Mouse (Mus musculus) small intestine, adult 2 months (tissue): ENCODE data around the gene Txk. TPM values are rescaled to one million over a fixed set of nuclear protein-coding genes. Genes with fewer than 3 reads are reported as not detected.

Experiments
- H3K27ac ChIP-seq: fragments of 200-500 bp; 2 replicates; pipeline ENCODE4 v1.5.1; 2012; ENCODE audit warnings: low read depth, low read length, control low read depth, inconsistent platforms; ENCODE audit not compliant: insufficient read depth
- H3K27me3 ChIP-seq: fragments of 200-500 bp; 2 replicates; pipeline ENCODE4 v1.6.1; 2012; ENCODE audit warnings: mild to moderate bottlenecking, moderate library complexity, low read length, inconsistent platforms; ENCODE audit not compliant: control insufficient read depth, insufficient read depth
- H3K36me3 ChIP-seq: fragments of 200-500 bp; 2 replicates; pipeline ENCODE4 v1.6.1; 2012; ENCODE audit warnings: mild to moderate bottlenecking, low read length, control low read depth, inconsistent platforms; ENCODE audit not compliant: control insufficient read depth, insufficient read depth
- H3K4me1 ChIP-seq: fragments of 200-500 bp; 2 replicates; pipeline ENCODE4 v1.6.1; 2012; ENCODE audit warnings: low read length, inconsistent platforms, mixed read lengths; ENCODE audit not compliant: control insufficient read depth, insufficient read depth, insufficient read length
- H3K4me3 ChIP-seq: fragments of 200-500 bp; 2 replicates; pipeline ENCODE4 v1.5.1; 2012; ENCODE audit warnings: low read depth, mild to moderate bottlenecking, control low read depth, inconsistent platforms, low read length, moderate library complexity
- CTCF ChIP-seq: fragments of 200-500 bp; IDR thresholded peaks from 2 replicates; pipeline ENCODE4 v1.5.1; 2012; ENCODE audit warnings: low read depth, mild to moderate bottlenecking, control low read depth, inconsistent platforms, low read length, moderate library complexity, mixed read lengths; ENCODE audit not compliant: insufficient replicate concordance, insufficient read length; ENCODE audit errors: extremely low read depth
- POLR2A ChIP-seq: fragments of 200-500 bp; IDR thresholded peaks from 2 replicates; pipeline ENCODE4 v1.6.1; 2012; ENCODE audit warnings: low read depth, mild to moderate bottlenecking, control low read depth, inconsistent platforms, low read length, moderate library complexity
- WGBS: fragments of 180-500 bp; shearing (Covaris S2); methylation state at CpG from one replicate; pipeline ENCODE4 v1.1.7; 2018; 5-methylcytosine and 5-hydroxymethylcytosine counted together
- polyA plus RNA-seq: library from polyadenylated mRNA; depleted of rRNA; stranded (reverse); fragments of >200 nt; gene quantifications from 2 replicates; pipeline ENCODE4 v1.2.3, GENCODE M21; 2012

The Txk gene
- polyA plus RNA-seq, 1 experiment: 0.34 TPM

DNA sequence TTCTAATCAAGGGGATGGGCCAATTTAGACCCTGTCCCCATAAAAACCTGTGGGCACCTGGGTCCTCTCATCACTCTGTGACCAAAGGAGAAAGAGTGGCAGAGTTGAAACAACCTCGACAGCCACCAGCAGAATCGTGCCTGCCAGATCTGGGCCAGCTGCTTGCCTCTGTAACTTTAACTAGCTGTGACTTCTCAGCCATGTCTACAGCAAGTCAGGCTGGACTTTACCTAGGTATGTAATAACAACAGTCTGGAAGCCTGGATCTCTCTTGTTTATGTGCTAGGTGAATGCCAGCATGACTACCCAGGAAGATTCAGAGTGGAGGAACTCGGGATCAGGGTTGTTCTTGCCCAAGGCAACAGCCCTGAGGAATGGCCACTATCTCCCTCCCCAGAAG, 32.1 kb upstream of the Txk start:
- peaks cover 14% of the 10 kb centered on the region for H3K36me3 ChIP-seq
- no peak overlapping the region for H3K27ac ChIP-seq
- H3K4me1 ChIP-seq: no peaks in the 10 kb centered on the region
- H3K4me3 ChIP-seq: no peak overlapping the region
- WGBS: 88% methylated on average over 3 of the region's 3 CpGs
- no peak for TF ChIP-seq POLR2A
- TF ChIP-seq CTCF: no peak
- H3K27me3 ChIP-seq: no peaks in the 10 kb centered on the region; the same call in 1 of the 2 replicates

DNA sequence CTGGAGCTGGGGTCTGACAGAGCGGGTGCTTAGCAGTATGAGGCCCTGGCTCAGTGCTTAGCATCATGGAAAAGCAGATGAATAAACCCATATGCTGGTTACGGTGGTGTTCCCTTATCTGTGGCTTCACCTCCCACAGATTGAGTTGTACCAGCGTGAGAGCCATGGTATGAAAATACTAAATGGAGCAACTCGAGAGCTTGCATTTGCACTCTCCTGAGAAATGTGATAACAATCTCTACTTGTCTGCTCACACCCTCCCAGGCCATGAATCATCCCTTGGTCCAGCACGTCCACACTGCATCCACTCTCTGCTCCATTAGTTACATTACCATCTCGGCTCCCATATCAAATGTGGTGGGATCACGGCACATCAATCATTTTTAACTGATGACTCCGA, 31.4 kb upstream of the Txk start:
- Histone ChIP-seq H3K27me3 (no peaks in the 10 kb centered on the region; the same call in 1 of the 2 replicates), H3K36me3 (peaks cover 16% of the 10 kb centered on the region), H3K4me1 (no peaks in the 10 kb centered on the region), H3K27ac (no peak overlapping the region), H3K4me3 (no peak overlapping the region)
- TF ChIP-seq CTCF: no peak
- no peak for TF ChIP-seq POLR2A
- WGBS: 87% methylated on average over 8 of the region's 8 CpGs

DNA sequence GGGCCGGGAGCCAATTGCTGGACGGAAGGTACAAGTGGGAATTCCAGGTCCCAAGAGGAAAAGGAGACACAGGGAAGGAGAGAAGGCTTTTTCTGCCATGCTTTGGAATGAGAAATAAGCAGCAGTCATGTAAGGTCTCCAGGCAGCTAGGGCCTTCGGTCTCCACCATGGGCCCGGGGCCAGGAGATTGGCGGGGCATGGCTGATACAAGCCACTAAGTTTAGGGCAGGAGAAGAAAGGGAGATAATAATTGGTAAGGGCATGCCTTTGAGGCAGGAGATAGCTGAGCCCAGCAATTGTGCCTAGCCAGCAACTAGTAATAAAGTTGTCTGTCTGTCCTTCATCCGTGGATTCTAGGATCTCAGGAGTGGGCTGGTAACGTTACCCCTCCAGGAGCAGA, 30.5 kb upstream of the Txk start:
- Histone ChIP-seq H3K27ac (no peak overlapping the region), H3K4me1 (no peaks in the 10 kb centered on the region), H3K27me3 (no peaks in the 10 kb centered on the region; the same call in 1 of the 2 replicates), H3K36me3 (peaks cover 15% of the 10 kb centered on the region), H3K4me3 (no peak overlapping the region)
- TF ChIP-seq CTCF (no peak), POLR2A (no peak)
- 84% methylated on average over 7 of the region's 7 CpGs for WGBS

DNA sequence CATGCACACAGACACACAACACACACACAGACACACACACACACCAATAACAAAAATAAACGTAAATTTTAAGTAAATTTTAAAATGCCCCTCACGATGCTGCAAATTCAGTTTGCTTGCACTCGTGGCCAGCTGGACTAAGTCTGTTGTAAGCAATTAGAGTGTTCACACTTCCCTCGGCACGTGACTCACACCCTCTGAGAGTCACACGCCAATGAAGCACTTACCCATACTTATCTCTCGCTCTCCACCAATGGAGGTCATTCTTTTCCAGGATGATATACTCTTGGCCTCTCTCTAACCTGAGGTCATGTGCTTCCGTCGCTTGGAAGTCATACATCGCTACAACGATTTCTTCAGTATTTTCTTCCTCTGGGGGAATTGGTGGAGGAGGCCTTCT, 29.2 kb upstream of the Txk start:
- Histone ChIP-seq H3K27ac (no peak overlapping the region), H3K36me3 (peaks cover 12% of the 10 kb centered on the region), H3K4me1 (no peaks in the 10 kb centered on the region), H3K27me3 (no peaks in the 10 kb centered on the region; the same call in 1 of the 2 replicates), H3K4me3 (no peak overlapping the region)
- TF ChIP-seq CTCF: no peak
- 87% methylated on average over 11 of the region's 11 CpGs for WGBS

DNA sequence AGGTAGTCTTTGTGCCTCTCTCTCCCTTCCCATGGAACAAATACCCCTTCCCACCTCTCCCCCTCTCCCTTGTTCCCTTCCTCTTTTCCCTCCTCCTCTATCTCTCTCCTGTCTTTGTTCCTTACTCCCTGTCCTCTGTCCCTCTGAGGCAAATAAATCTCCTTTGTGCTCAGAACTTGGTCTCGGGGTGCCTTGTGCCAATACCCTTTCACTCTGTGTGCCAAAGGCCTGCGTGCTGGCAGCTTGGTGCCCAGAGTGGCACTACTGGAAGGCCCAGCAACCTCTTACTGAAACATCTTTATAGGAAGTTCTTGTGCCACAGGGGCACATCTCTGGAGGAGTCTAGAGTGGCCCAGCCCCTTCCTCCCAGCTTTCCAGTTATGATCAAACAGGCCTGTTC, 24.0 kb upstream of the Txk start:
- 96% methylated on average over 2 of the region's 2 CpGs for WGBS
- Histone ChIP-seq H3K27me3 (no peaks in the 10 kb centered on the region), H3K36me3 (peaks cover 8% of the 10 kb centered on the region), H3K4me3 (no peak overlapping the region), H3K27ac (no peak overlapping the region), H3K4me1 (no peaks in the 10 kb centered on the region)
- TF ChIP-seq POLR2A: no peak
- no peak for TF ChIP-seq CTCF

DNA sequence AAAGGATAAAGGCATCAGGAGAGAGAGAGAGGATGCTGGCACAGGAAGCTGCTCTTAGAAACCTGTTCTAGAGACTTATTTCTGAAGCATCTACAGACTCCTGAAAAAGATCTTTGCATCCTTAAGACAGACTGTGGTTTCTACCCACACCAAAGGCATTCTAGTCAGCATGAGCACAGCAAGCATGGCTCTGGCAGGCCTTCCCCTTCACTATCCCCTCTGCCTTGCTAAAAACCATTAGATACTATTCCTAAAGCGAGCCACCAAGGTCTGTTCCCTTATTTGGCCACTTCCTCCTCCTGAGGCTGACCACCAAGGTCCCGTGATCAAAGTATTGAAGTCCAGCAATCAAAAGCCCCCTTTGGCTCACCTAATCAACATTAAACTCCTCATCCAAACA, 23.6 kb upstream of the Txk start:
- Histone ChIP-seq H3K4me1 (no peaks in the 10 kb centered on the region), H3K36me3 (peaks cover 8% of the 10 kb centered on the region), H3K4me3 (no peak overlapping the region), H3K27me3 (no peaks in the 10 kb centered on the region), H3K27ac (no peak overlapping the region)
- 90% methylated on average over 2 of the region's 2 CpGs for WGBS
- no peak for TF ChIP-seq POLR2A
- no peak for TF ChIP-seq CTCF

DNA sequence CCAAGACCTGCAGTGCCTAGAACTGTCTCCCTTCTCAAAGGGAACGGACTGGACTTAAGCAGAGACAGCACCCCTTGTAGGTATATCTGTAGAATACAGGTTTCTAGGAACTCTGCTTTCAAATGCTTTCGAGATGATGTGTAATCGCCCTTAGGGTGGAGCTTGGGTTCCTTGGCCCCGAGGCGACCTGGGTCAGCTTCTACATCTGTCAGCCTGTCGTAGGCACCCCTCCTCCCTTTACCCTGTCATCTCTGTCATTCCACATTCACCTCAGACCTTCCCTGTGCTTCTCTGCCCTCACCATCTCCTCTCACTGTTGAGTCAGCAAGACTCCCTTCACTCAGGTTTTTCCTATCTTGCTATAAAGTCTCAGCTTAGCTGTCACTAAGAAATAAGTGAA, 17.3 kb upstream of the Txk start:
- H3K4me1 ChIP-seq: no peaks in the 10 kb centered on the region
- 73% methylated on average over 6 of the region's 6 CpGs for WGBS
- H3K4me3 ChIP-seq: no peak overlapping the region
- no peak for TF ChIP-seq POLR2A
- TF ChIP-seq CTCF: no peak
- no peak overlapping the region for H3K27ac ChIP-seq
- H3K27me3 ChIP-seq: no peaks in the 10 kb centered on the region
- peaks cover 14% of the 10 kb centered on the region for H3K36me3 ChIP-seq

DNA sequence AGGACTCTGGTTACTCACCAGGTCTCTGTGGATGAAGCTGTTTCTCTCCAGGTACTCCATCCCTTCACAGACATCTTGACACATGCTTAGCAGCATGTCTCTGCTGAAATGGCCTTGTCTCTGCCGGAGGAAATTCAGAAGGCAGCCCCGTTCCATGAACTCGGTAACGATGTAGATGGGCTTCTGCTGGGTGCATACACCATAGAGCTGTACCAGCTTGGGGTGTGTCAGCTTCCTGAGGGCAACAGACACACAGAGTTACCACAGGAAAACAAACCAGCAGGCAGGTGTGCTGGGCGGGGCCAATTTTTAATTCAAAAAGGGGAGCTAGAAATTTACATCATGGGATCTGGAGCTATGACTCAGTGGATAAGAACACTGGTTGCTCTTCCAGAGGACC, 11.0 kb upstream of the Txk start:
- 59% methylated on average over 5 of the region's 5 CpGs for WGBS
- H3K36me3 ChIP-seq: peaks cover 29% of the 10 kb centered on the region
- H3K4me3 ChIP-seq: no peak overlapping the region
- peak overlapping the region; percentile 38 for H3K27ac ChIP-seq
- H3K27me3 ChIP-seq: no peaks in the 10 kb centered on the region
- TF ChIP-seq CTCF (no peak), POLR2A (no peak)
- H3K4me1 ChIP-seq: peaks cover 11% of the 10 kb centered on the region; the same call in 1 of the 2 replicates
